Mouse (Mus musculus) olfactory bulb, adult 2 months (tissue): ENCODE results near the gene Tbc1d4. TPM values are rescaled to one million over a fixed set of nuclear protein-coding genes. Genes with fewer than 3 reads are reported as not detected.
"Not testable (repeated sequence)": the region's sequence is repeated elsewhere in the genome, so short reads cannot be mapped to it uniquely, and the experiment has no call there.

Source experiments
- H3K27ac ChIP-seq: fragments of 200-500 bp; 2 replicates; pipeline ENCODE4 v1.5.1; 2012; ENCODE audit warnings: low read depth, low read length; ENCODE audit not compliant: insufficient read depth
- H3K4me1 ChIP-seq: fragments of 200-500 bp; 2 replicates; pipeline ENCODE4 v1.6.1; 2012; ENCODE audit warnings: low read length; ENCODE audit not compliant: control insufficient read depth, insufficient read depth
- H3K4me3 ChIP-seq: fragments of 200-500 bp; 2 replicates; pipeline ENCODE4 v1.5.1; 2012; ENCODE audit warnings: mild to moderate bottlenecking, low read depth, low read length, moderate library complexity; ENCODE audit not compliant: insufficient read depth
- CTCF ChIP-seq: fragments of 200-500 bp; IDR thresholded peaks from 2 replicates; pipeline ENCODE4 v1.5.1; 2012; ENCODE audit warnings: low read depth, mild to moderate bottlenecking, low read length, moderate library complexity; ENCODE audit not compliant: insufficient read depth
- POLR2A ChIP-seq: fragments of 200-500 bp; IDR thresholded peaks from 2 replicates; pipeline ENCODE4 v1.6.1; 2012; ENCODE audit warnings: mild to moderate bottlenecking, low read depth, low read length, moderate library complexity; ENCODE audit not compliant: insufficient read depth
- WGBS: fragments of 180-500 bp; shearing (Covaris S2); methylation state at CpG from one replicate; pipeline ENCODE4 v1.1.7; 2018; 5-methylcytosine and 5-hydroxymethylcytosine counted together
- polyA plus RNA-seq: library from polyadenylated mRNA; stranded (reverse); fragments of >200 nt; gene quantifications from 2 replicates; pipeline ENCODE4 v1.2.4, GENCODE M21; 2012; ENCODE audit warnings: low replicate concordance; ENCODE audit not compliant: missing spikeins, insufficient read depth, insufficient read length

Gene Tbc1d4
- polyA plus RNA-seq, 1 experiment = not detected

DNA sequence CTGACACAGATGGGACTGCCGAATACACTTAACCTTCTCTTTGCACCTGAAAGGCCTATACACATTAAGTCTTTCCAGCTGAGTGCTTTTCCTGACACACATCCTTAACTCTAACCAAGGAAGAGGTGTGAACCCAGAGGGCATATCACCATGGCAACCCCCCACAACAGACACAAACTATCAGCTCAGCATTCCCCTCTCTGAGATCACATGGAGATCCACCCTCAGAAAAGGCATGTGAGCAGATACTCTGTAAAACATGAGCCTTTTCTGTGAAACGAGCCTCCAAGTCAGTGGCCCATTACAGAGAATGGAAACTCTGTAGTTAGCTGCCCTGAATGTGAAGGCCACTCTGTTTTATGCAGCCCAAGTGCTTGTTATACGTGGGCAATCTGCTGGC is 6.1 kb downstream of the Tbc1d4 start:
- 77% methylated on average over 3 of the region's 3 CpGs for WGBS
- Histone ChIP-seq H3K27ac (no peak overlapping the region), H3K4me1 (peaks cover 6% of the 10 kb centered on the region), H3K4me3 (no peak overlapping the region)
- TF ChIP-seq CTCF (no peak), POLR2A (no peak)

DNA sequence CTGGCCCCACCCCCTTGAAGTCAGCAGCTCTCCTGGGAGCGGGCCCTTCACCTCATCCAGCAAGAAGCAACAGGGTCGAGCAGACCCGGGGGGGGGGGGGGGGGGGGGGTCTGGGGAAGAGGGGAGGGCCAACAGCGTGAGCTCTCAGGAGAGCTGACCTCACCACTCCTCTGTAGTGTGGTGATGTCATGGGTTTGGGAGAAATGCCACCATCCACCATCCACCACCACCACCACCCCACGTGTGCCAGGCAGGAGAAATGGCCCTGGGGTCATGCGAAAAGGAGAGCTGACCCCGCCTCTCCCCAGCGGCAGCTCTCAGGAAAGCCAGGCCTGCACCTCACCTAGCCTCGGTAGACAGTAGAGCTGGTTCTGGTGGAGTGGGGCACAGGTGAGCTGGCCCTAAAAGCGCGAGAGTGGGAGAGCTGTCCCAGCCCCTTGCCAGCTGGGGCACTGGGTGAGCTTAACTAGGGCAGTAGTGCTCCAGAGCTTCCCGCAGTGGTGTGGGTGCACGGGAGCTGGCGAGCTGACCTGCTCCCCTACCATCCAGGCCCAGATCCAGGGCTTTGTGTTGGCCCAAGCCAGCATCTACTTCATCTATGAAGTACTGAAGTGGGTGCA is 11.8 kb downstream of the Tbc1d4 start:
- 90% methylated on average over 12 of the region's 14 CpGs for WGBS

DNA sequence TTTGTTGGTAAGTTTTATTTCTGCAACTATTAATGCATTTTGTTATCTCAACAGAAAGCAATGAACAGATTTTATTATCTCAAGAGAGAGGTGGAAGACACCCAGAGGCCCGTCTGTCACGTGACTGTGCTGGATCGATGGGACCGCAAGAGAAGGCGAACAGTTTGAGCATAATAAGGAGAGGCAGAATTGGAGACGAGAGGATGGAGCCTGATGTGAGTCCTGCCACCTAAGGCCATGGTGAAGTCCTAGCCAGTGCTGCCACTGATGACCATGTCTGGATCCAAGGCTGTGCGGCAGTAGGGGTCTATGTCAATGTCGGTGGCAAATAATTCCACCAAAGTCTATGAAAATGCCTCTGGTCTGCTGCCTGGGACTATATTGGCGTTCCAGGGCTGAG is 12.3 kb downstream of the Tbc1d4 start:
- H3K27ac ChIP-seq = no peak overlapping the region
- 96% methylated on average over 9 of the region's 9 CpGs for WGBS

More for the DNA sequence above, 11.8 kb downstream of the Tbc1d4 start:
- no peaks in the 10 kb centered on the region for H3K4me1 ChIP-seq
- no peak overlapping the region for H3K4me3 ChIP-seq
- no peak overlapping the region for H3K27ac ChIP-seq
- TF ChIP-seq POLR2A (no peak), CTCF (no peak)

DNA sequence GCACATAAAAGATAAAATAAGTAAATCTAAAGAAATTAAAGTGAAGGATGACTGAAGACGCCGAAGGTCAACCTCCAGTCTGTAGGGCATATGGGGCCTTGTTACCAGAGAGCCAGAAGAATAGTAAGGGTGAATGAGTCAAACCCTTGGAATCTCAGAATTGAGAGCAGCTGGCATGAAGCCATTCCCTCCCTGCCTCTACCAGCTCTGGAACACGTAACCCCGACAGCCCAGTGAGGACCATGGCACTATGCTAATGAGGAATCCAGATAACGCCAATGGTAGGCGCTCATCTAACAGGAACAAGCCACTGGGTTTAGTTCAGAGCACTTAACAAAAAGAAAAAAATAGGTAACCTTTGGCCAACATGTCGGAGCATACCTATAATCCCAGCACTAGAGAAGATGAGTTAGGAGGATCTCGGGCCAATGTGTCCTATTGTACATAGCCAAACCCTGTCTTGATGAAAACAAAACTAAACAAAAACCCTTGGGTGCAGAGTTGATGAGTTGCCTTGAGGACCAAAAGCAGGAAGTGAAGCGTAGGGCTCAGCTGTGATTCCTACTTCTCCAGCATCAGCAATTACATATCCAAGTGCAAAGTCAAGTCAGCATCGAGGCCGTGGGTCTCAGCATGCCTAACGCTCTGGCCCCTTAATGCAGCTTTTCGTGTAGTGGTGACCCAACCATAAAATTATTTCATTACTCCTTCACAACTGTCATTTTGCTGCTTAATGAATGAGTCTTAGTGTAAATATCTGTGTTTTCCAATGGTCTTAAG is 13.5 kb downstream of the Tbc1d4 start:
- Histone ChIP-seq H3K4me1 (no peaks in the 10 kb centered on the region), H3K27ac (no peak overlapping the region), H3K4me3 (no peak overlapping the region)
- TF ChIP-seq CTCF (no peak), POLR2A (no peak)
- 94% methylated on average over 13 of the region's 13 CpGs for WGBS

More for the DNA sequence above, 12.3 kb downstream of the Tbc1d4 start:
- Histone ChIP-seq H3K4me3 (no peak overlapping the region), H3K4me1 (no peaks in the 10 kb centered on the region)
- TF ChIP-seq POLR2A = no peak
- TF ChIP-seq CTCF = no peak

DNA sequence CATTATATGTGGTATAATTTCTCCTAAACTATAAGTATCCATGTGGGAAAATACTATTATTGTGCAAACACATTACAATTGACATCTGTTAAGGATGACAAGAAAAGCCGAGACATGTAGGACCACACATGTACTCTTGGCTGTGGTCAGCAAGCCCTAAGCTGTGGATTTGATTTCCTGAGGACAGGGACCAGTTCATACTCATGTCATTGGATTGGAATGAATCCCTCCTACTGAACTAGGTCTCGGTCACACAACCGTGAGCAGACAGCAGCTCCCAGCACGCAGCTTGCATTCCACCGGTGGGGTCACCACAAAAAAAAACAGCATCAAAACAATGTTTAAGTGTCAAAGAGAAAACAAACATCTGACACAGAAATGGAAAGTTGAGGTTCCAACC is 15.0 kb downstream of the Tbc1d4 start:
- H3K4me1 ChIP-seq = no peaks in the 10 kb centered on the region
- WGBS = 86% methylated on average over 5 of the region's 5 CpGs
- TF ChIP-seq CTCF (no peak), POLR2A (no peak)
- H3K27ac ChIP-seq = no peak overlapping the region
- H3K4me3 ChIP-seq = no peak overlapping the region

DNA sequence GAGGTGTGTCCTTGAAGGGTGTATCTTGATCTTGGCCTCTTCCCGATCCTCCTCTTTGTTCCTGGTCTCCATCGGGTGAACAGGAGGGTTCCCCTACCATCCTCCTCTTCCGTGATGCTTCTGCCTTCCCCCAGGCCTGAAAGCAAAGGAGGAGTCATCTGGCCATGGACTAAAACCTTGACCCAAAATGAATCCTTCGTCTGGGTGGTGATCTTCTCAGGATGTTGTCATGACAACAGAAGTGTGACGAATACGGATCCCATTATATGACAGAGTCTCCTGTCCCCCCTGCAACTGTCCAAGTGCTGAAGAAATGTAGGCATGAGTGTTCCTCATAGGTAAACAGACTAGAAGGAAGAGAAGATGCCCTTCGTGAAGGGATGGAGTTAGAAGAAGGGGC is 15.7 kb downstream of the Tbc1d4 start:
- Histone ChIP-seq H3K27ac (no peak overlapping the region), H3K4me1 (no peaks in the 10 kb centered on the region), H3K4me3 (no peak overlapping the region)
- WGBS = 89% methylated on average over 7 of the region's 7 CpGs
- TF ChIP-seq CTCF = no peak

DNA sequence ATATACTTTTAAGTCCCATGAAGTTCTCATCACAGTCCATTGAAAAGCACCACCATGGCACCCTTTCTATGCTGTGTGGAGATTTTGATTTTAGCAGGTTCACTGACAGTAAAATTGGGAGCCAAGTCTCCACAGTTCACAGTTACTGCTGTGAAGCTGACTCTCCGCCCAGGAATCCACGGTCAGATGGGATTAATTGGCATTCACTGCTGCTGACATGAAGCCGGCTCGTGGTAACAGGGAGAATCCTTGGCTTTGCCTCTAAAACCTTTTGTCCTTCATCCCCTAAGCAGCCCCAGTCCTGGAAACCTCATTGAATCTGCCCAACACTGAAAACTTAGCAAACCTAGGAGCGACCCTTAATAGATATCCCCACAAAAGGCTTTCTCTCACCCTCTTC is 17.9 kb downstream of the Tbc1d4 start:
- Histone ChIP-seq H3K4me3 (no peak overlapping the region), H3K27ac (no peak overlapping the region), H3K4me1 (peaks cover 2% of the 10 kb centered on the region)
- no peak for TF ChIP-seq POLR2A
- no peak for TF ChIP-seq CTCF
- 67% methylated on average over 5 of the region's 5 CpGs for WGBS

DNA sequence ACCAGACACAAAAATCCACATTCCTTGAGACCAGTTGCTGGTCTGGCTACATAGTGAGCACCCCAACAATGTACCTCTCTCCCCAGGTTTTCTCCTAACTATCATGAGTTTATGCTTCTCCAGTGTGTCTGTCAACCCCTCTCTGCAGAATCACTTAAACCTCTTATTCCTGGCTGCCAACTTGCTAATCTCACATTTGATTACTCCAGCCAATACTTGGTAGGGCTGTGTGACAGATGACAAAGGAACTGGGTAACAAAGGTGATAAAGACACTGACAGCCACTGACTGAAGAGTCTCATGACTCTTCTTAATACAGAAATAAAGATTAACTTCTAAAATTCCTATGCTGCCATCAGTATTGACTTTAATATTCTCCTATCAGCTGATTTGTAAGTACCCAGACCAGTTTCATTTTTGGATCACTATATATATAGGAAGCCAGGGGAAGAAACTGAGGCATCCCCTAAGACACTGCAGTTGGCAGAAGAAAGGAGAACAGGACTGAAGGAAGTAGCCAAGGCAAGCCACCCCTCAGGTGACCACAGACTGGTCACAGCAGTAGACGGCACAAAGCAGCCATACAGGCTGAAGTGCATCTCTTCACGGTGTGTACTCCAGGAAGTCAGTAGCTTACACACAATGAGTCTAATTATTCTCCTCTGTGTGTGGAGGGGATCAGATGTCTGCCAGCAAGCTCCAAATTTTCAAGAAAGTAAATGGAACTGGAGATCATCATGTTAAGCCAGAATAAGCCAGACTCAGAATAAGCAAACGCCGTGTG is 20.6 kb downstream of the Tbc1d4 start:
- not testable (repeated sequence) for H3K4me3 ChIP-seq, H3K4me1 ChIP-seq, H3K27ac ChIP-seq
- 64% methylated on average over 3 of the region's 4 CpGs for WGBS

DNA sequence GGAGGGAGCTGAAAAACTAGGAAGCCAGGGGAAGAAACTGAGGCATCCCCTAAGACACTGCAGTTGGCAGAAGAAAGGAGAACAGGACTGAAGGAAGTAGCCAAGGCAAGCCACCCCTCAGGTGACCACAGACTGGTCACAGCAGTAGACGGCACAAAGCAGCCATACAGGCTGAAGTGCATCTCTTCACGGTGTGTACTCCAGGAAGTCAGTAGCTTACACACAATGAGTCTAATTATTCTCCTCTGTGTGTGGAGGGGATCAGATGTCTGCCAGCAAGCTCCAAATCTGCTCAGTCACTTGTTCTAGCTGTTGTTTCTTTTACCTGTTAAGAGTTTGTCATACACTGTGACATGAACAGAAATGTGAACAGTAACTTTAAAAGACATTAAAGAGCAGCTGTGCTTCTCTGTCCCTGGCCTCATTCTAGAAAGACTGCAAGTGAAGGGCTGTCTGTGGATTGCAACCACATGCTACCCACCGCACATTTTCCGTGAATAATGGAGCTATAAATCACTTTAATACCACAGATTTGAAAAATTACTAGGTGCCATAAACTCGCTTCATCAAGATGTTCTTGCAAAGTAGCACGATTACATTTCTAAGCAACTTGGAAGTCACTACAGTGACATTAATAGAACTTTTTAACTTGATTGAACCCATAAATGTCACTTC is 21.5 kb downstream of the Tbc1d4 start:
- not testable (repeated sequence) for H3K27ac ChIP-seq, H3K4me1 ChIP-seq, H3K4me3 ChIP-seq
- 75% methylated on average over 5 of the region's 6 CpGs for WGBS
